Mouse (Mus musculus) heart, embryonic 13.5 days (tissue): ENCODE measurements at regions not wholly inside any gene's neighbourhood (a gene's known extent, or its start where the extent isn't known, plus 50 kb on each side); places are given as distances from the start of the nearest gene placed in this dataset.

Source experiments
- ATAC-seq: fragments of 200-750 bp; cut with Nextera tagmentation; 2 replicates; pipeline ENCODE4 v1.8.0; 2017; ENCODE audit warnings: moderate TSS enrichment; ENCODE audit not compliant: insufficient number of reproducible peaks, low FRiP score, low TSS enrichment; ENCODE audit errors: extremely low read depth
- H3K27ac ChIP-seq: fragments of 300-500 bp; sonication (generic); replicated peaks from 2 replicates; pipeline ENCODE4 v1.5.1; 2015; ENCODE audit warnings: moderate library complexity, mild to moderate bottlenecking, inconsistent platforms
- H3K27me3 ChIP-seq: fragments of 300-500 bp; sonication (generic); replicated peaks from 2 replicates; pipeline ENCODE4 v1.6.1; 2015; ENCODE audit warnings: mild to moderate bottlenecking, inconsistent platforms
- H3K36me3 ChIP-seq: fragments of 300-500 bp; sonication (generic); 2 replicates; pipeline ENCODE4 v1.6.1; 2015; ENCODE audit warnings: mild to moderate bottlenecking, inconsistent platforms
- H3K4me1 ChIP-seq: fragments of 300-500 bp; sonication (generic); 2 replicates; pipeline ENCODE4 v1.6.1; 2015; ENCODE audit warnings: inconsistent platforms
- H3K4me2 ChIP-seq: fragments of 300-500 bp; sonication (generic); 2 replicates; pipeline ENCODE4 v1.6.1; 2015; ENCODE audit warnings: inconsistent platforms, mild to moderate bottlenecking, moderate library complexity
- H3K4me3 ChIP-seq: fragments of 300-500 bp; sonication (generic); 2 replicates; pipeline ENCODE4 v1.5.1; 2015; ENCODE audit warnings: moderate library complexity, mild to moderate bottlenecking, inconsistent platforms
- H3K9ac ChIP-seq: fragments of 300-500 bp; sonication (generic); 2 replicates; pipeline ENCODE4 v1.6.1; 2015; ENCODE audit warnings: inconsistent platforms, mild to moderate bottlenecking, moderate library complexity
- H3K9me3 ChIP-seq: fragments of 300-500 bp; sonication (generic); 2 replicates; pipeline ENCODE4 v1.6.1; 2016; ENCODE audit warnings: inconsistent platforms
- WGBS: fragments of 180-500 bp; shearing (Covaris S2); methylation state at CpG from one replicate; pipeline ENCODE4 v1.1.7; 2015; ENCODE audit warnings: mixed read lengths; 5-methylcytosine and 5-hydroxymethylcytosine counted together

GRCm38 (mm10) chr2:149614078-149614939 lies 209.5 kb downstream of the Cst10 start:
- H3K4me3 ChIP-seq, result no peak overlapping the region
- no peaks in the 10 kb centered on the region for H3K4me1 ChIP-seq
- no peaks in the 10 kb centered on the region for H3K9me3 ChIP-seq
- H3K36me3 ChIP-seq, result no peaks in the 10 kb centered on the region
- no peaks in the 10 kb centered on the region for H3K27me3 ChIP-seq
- H3K27ac ChIP-seq, result no peak overlapping the region
- no peak for ATAC-seq
- no peak overlapping the region for H3K9ac ChIP-seq
- 63% methylated on average over 2 of the region's 2 CpGs for WGBS
- H3K4me2 ChIP-seq, result no peak overlapping the region

- H3K4me2 ChIP-seq, result no peak overlapping the region
- 38% methylated on average over 1 of the region's 1 CpGs for WGBS
- H3K9ac ChIP-seq, result no peak overlapping the region
- no peaks in the 10 kb centered on the region for H3K4me1 ChIP-seq
- no peak for ATAC-seq
- no peak overlapping the region for H3K4me3 ChIP-seq
- no peaks in the 10 kb centered on the region for H3K36me3 ChIP-seq
- no peaks in the 10 kb centered on the region for H3K9me3 ChIP-seq
- no peaks in the 10 kb centered on the region for H3K27me3 ChIP-seq
- H3K27ac ChIP-seq, result no peak overlapping the region
Measured at GRCm38 (mm10) chr2:149625626-149626025, 203.4 kb upstream of the Syndig1 start.

- Histone ChIP-seq H3K4me1 (no peaks in the 10 kb centered on the region), H3K27me3 (no peaks in the 10 kb centered on the region), H3K9ac (no peak overlapping the region), H3K4me2 (no peak overlapping the region), H3K27ac (no peak overlapping the region), H3K36me3 (no peaks in the 10 kb centered on the region), H3K9me3 (no peaks in the 10 kb centered on the region), H3K4me3 (no peak overlapping the region)
- WGBS, result 69% methylated on average over 3 of the region's 3 CpGs
- ATAC-seq, result no peak
Measured at GRCm38 (mm10) chr2:149641207-149641606, 187.8 kb upstream of the Syndig1 start.

DNA sequence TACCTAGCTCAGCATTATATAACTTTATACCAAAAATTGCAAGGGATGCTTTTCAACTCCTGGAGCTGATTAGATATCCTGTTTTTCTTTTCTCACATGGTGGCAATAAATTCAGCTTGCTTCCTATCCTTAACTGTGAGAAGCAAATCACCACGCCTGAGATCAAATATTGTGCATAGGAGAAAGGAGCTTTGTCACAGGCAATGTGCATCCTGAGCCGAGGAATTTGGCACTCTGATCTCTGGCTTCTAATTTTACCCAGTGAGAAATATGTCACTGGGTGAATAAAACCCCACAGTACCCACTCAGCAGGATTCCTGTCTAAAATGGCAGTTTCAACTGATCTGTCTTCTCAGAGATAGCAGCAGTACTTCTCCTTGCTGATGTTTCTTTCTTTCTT lies 177.2 kb upstream of the Syndig1 start:
- H3K36me3 ChIP-seq, result no peaks in the 10 kb centered on the region
- no peak overlapping the region for H3K9ac ChIP-seq
- H3K27ac ChIP-seq, result no peak overlapping the region
- H3K9me3 ChIP-seq, result no peaks in the 10 kb centered on the region
- ATAC-seq, result no peak
- H3K4me3 ChIP-seq, result no peak overlapping the region
- no peaks in the 10 kb centered on the region for H3K4me1 ChIP-seq
- H3K27me3 ChIP-seq, result no peaks in the 10 kb centered on the region
- 39% methylated on average over 2 of the region's 2 CpGs for WGBS
- H3K4me2 ChIP-seq, result no peak overlapping the region

DNA sequence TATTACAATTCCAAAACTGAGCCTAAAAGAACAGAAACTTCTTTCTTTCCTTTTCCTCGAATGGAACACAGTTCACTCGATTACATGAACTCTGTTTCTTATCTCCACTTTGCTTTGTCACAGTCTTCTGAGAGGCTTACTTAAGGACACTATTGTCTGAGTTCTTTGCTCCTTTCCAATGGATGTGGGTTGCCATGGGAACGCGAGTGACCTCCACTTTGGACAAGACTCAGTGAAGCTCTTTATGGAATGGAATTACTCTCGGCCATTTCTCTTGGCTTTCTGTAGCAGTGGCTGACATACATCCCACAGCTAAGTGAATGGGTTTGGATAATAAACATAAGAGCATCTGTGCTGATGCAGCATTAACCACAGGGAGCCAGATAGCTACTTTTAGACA lies 167.9 kb upstream of the Syndig1 start:
- Histone ChIP-seq H3K4me1 (no peaks in the 10 kb centered on the region), H3K4me2 (no peak overlapping the region), H3K9ac (no peak overlapping the region), H3K9me3 (no peaks in the 10 kb centered on the region), H3K27ac (no peak overlapping the region), H3K4me3 (no peak overlapping the region), H3K27me3 (no peaks in the 10 kb centered on the region), H3K36me3 (no peaks in the 10 kb centered on the region)
- 56% methylated on average over 5 of the region's 5 CpGs for WGBS
- no peak for ATAC-seq

DNA sequence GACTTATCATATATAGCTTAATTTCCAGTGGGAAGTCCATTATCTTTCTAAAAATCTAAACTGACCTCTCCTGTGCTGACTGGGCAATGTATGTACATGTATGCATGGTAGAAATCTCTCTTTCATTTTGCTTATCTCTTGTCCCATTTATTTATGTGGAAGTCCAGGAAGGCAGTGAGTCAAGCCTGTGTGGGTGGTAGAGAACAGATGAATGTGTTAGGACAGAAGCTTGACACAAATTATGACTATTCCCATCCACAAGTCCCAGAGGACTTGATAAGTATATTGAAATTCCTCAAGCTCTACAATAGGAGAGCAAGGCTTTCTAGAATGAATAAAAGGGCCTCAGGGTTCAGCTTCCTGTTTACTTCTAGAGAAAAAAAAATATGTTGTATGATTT lies 164.6 kb upstream of the Syndig1 start:
- H3K27ac ChIP-seq, result no peak overlapping the region
- H3K4me1 ChIP-seq, result no peaks in the 10 kb centered on the region
- no peaks in the 10 kb centered on the region for H3K9me3 ChIP-seq
- no peaks in the 10 kb centered on the region for H3K36me3 ChIP-seq
- no peaks in the 10 kb centered on the region for H3K27me3 ChIP-seq
- no peak overlapping the region for H3K9ac ChIP-seq
- no peak overlapping the region for H3K4me3 ChIP-seq
- ATAC-seq, result no peak
- H3K4me2 ChIP-seq, result no peak overlapping the region

- Histone ChIP-seq H3K27ac (no peak overlapping the region), H3K36me3 (no peaks in the 10 kb centered on the region), H3K4me2 (no peak overlapping the region), H3K4me3 (no peak overlapping the region), H3K4me1 (no peaks in the 10 kb centered on the region), H3K9me3 (no peaks in the 10 kb centered on the region), H3K27me3 (no peaks in the 10 kb centered on the region), H3K9ac (no peak overlapping the region)
- ATAC-seq, result no peak
- WGBS, result 60% methylated on average over 3 of the region's 3 CpGs
Measured at GRCm38 (mm10) chr2:149666412-149666811, 162.6 kb upstream of the Syndig1 start.

GRCm38 (mm10) chr2:149671870-149672269 lies 157.1 kb upstream of the Syndig1 start:
- Histone ChIP-seq H3K36me3 (no peaks in the 10 kb centered on the region), H3K27ac (no peak overlapping the region), H3K4me2 (no peak overlapping the region), H3K4me3 (no peak overlapping the region), H3K4me1 (peaks cover 13% of the 10 kb centered on the region), H3K9ac (no peak overlapping the region), H3K27me3 (no peaks in the 10 kb centered on the region), H3K9me3 (no peaks in the 10 kb centered on the region)
- no peak for ATAC-seq
- 64% methylated on average over 1 of the region's 1 CpGs for WGBS

- H3K27ac ChIP-seq, result peak overlapping the region; percentile 71
- H3K36me3 ChIP-seq, result no peaks in the 10 kb centered on the region
- H3K27me3 ChIP-seq, result no peaks in the 10 kb centered on the region
- 70% methylated on average over 2 of the region's 2 CpGs for WGBS
- H3K9me3 ChIP-seq, result no peaks in the 10 kb centered on the region
- H3K9ac ChIP-seq, result no peak overlapping the region
- ATAC-seq, result 0 out of 2 replicates have a peak, but pooled peaks have one; percentile 59
- no peak overlapping the region for H3K4me2 ChIP-seq
- H3K4me1 ChIP-seq, result peaks cover 34% of the 10 kb centered on the region
- no peak overlapping the region for H3K4me3 ChIP-seq
Measured at GRCm38 (mm10) chr2:149679822-149680459, 149.1 kb upstream of the Syndig1 start.

GRCm38 (mm10) chr2:149722342-149722741 lies 106.7 kb upstream of the Syndig1 start:
- Histone ChIP-seq H3K9me3 (no peaks in the 10 kb centered on the region), H3K36me3 (no peaks in the 10 kb centered on the region), H3K4me3 (no peak overlapping the region), H3K4me1 (no peaks in the 10 kb centered on the region), H3K27ac (no peak overlapping the region), H3K4me2 (no peak overlapping the region), H3K9ac (no peak overlapping the region), H3K27me3 (no peaks in the 10 kb centered on the region)
- WGBS, result 66% methylated on average over 3 of the region's 3 CpGs
- no peak for ATAC-seq

GRCm38 (mm10) chr2:149724279-149724678 lies 104.7 kb upstream of the Syndig1 start:
- Histone ChIP-seq H3K9me3 (no peaks in the 10 kb centered on the region), H3K27ac (no peak overlapping the region), H3K4me1 (no peaks in the 10 kb centered on the region), H3K4me3 (no peak overlapping the region), H3K9ac (no peak overlapping the region), H3K4me2 (no peak overlapping the region), H3K27me3 (no peaks in the 10 kb centered on the region), H3K36me3 (no peaks in the 10 kb centered on the region)
- no peak for ATAC-seq
- 22% methylated on average over 7 of the region's 7 CpGs for WGBS

DNA sequence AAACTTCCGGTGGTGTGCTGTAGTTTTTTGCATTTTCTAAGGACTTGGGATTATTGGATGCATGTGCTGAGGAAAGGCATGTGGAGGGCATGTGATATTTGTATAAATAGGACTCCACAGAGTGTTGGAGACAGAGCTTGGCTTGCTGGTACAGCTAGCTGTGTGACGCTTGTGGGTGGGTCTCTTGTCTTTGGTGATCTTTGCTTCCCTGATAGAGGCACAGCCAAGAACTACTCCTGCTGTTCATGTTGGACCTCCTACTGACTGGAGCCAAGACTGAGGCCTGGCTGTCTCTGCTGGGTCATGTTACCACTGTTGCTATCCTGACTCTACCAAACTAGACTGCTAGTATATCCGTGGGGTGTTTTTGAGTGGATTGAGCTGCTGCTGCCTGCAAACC lies 103.1 kb upstream of the Syndig1 start:
- no peaks in the 10 kb centered on the region for H3K36me3 ChIP-seq
- H3K9ac ChIP-seq, result no peak overlapping the region
- no peak overlapping the region for H3K4me2 ChIP-seq
- no peaks in the 10 kb centered on the region for H3K4me1 ChIP-seq
- H3K27ac ChIP-seq, result no peak overlapping the region
- no peak for ATAC-seq
- no peaks in the 10 kb centered on the region for H3K27me3 ChIP-seq
- WGBS, result 51% methylated on average over 3 of the region's 3 CpGs
- H3K4me3 ChIP-seq, result no peak overlapping the region
- H3K9me3 ChIP-seq, result no peaks in the 10 kb centered on the region
